Mouse (Mus musculus): ENCODE results near the gene Fbxl2.

GRCm38 (mm10) chr9:113979356-113979755, 66.6 kb downstream of the Fbxl2 start:
- TF ChIP-seq CTCF (IDR thresholded peaks at IDR 0.05; ENCODE audit: insufficient read depth, low read length): no peak
- no peak for TF ChIP-seq POLR2A (IDR thresholded peaks at IDR 0.05; ENCODE audit: borderline replicate concordance, extremely low read depth, low read depth, low read length)

Measured in lung, adult 2 months (tissue).